Mouse (Mus musculus) spleen, postnatal 0 days (tissue): Measurements from ENCODE around the gene Dnaja3. TPM values are rescaled to one million over a fixed set of nuclear protein-coding genes. Genes with fewer than 3 reads are reported as not detected.

Experiments
- polyA plus RNA-seq: library from polyadenylated mRNA; unstranded; fragments of >200 nt; fragmentation: Nextera tagmentation; extraction: Ambion mirVana; gene quantifications from 2 replicates; pipeline ENCODE4 v1.2.1, GENCODE M21; 2015

Gene Dnaja3
- polyA plus RNA-seq, result 36.9 and 37.4 TPM in 2 replicates

DNA sequence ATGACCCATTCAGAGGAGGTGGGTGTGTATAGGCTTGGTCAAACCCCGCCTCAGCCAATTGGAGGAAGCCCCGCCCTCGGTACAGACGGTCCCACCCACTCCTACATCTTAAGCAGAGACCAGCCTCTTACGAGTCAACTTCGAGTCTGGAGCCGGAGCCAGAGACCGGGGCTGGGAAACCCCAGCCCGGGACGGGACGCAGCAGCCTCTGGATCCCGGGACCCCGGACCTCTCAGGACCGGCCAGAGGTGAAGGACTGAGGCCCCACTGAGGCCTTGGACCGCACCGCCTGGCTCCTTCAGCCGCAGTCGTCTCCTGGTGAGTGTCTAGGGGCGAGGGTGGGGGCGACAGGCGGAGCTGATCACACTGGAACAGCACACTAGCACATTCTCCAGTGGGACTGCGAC is at the start of gene Dnaja3, which contains the start of gene Vasn:
Dnaja3 (plus strand) TSS at position 159 of the 407 bp plus-strand sequence.
Vasn (plus strand) TSS at position 111 of the 407 bp plus-strand sequence.

DNA sequence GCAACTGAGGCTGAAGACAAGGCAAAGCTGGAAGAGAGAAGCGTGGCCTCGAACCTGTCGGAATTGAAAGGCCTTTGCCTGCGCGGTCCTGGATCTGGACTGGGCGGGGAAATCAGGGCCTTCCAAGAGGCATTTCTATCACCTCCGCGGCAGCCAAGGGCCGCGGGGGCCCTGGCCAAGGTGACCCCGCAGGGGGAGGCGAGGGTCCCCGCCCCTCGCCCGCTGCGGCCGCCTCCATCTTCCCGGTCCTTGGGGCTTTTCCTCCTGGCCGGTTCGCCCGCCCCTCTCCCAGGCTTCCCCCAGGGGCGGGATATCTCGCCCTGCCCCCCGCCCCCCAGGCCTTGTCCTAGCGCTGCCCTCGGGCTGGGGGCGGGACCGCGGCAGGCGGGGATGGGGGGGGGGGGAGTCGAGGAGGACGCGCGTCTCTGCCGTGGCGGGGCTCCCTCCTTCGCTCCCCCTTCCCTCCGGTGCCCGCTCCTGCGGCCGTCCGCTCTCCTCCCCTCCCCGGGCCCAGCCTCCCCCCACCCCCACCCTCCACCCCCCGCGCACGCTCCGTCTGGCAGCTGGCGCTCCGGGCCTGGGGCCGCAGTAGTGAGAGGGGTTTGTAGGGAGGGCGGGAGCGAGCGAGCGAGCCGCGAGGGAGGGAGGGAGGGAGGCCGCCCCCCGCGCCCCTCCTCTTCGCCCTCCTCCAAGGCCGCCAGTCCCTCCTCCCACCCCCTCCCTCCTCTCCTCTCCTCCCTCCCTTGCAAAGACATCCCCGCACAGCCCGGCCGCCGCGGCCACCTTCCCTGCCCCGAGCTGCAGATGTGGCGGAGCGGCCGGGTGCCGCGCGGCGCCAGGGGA is 45.6 kb upstream of the Dnaja3 start, which contains the start of gene Glis2:
Glis2 (plus strand) TSS at position 743 of the 843 bp plus-strand sequence.

GRCm38 (mm10) chr16:4624481-4625110 is 15.2 kb upstream of the Dnaja3 start, which contains the start of gene Pam16:
TSS of gene Pam16 (minus strand) at chr16:4624988.

GRCm38 (mm10) chr16:4679121-4680018 is 39.6 kb downstream of the Dnaja3 start, which contains the start of gene Coro7:
TSS of gene Coro7 (minus strand) at chr16:4679777.

GRCm38 (mm10) chr16:4718753-4719518 is 79.1 kb downstream of the Dnaja3 start, which contains the start of gene Nmral1:
TSS of gene Nmral1 (minus strand) at chr16:4719356.

DNA sequence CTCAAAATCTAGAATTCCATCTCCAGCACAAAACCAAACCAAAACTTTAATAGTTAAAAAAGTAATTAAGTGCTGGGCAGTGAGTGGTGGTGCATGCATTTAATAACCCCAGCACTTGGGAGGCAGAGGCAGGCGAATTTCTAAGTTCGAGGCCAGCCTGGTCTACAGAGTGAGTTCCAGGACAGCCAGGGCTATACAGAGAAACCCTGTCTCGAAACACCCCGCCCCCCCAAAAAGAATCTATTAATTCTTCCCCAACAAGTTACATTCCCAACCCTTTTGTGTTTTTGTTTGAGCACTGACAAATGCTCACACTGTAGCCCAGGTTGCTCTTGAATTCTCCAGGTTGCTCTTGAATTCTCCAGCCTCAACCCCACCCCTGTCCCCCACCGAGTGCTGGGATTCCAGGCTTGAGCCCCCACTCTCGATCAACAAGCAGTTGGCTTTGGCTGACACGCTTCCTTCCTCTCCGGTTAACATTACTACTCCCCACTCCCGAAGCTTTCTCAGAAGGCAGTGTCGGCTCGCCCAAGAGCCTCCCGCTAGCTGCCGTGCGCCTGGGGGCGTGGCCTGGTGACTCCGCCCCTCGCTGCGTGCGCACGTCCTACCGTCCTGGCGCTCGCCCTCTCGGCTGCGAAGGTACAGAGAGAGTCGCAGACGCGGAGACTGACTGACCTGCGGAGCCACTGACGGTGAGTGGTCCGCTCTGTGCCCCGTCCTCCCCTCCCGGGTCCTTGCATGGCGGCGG is 86.2 kb downstream of the Dnaja3 start, which contains the start of gene Hmox2:
Hmox2 (plus strand) TSS at position 582 of the 748 bp plus-strand sequence.

Other genes starting within 250 kb of the Dnaja3 start
- 0.83 and 0.96 TPM in 2 replicates for gene Adcy9, start 219.5 kb upstream of the Dnaja3 start, polyA plus RNA-seq
- gene Srl, start 98.2 kb upstream of the Dnaja3 start, polyA plus RNA-seq, result 1.5 and 2.0 TPM in 2 replicates
- 10.5 and 11.2 TPM in 2 replicates for gene Tfap4, start 80.1 kb upstream of the Dnaja3 start, polyA plus RNA-seq
- 9.8 and 10.2 TPM in 2 replicates for gene Glis2, start 45.3 kb upstream of the Dnaja3 start, polyA plus RNA-seq
- gene Pam16, start 15.0 kb upstream of the Dnaja3 start, polyA plus RNA-seq, result 66.8 and 69.2 TPM in 2 replicates
- gene Vasn, start within 50 bp of the Dnaja3 start, polyA plus RNA-seq, result 7.3 and 8.3 TPM in 2 replicates
- 15.3 and 24.0 TPM in 2 replicates for gene Coro7, start 39.8 kb downstream of the Dnaja3 start, polyA plus RNA-seq
- gene Nmral1, start 79.4 kb downstream of the Dnaja3 start, polyA plus RNA-seq, result 52.4 and 53.4 TPM in 2 replicates
- 33.7 and 40.2 TPM in 2 replicates for gene Hmox2, start 86.4 kb downstream of the Dnaja3 start, polyA plus RNA-seq
- 17.1 and 20.0 TPM in 2 replicates for gene Cdip1, start 150.3 kb downstream of the Dnaja3 start, polyA plus RNA-seq
- 0.15 and 0.16 TPM in 2 replicates for gene 4930562C15Rik, start 195.4 kb downstream of the Dnaja3 start, polyA plus RNA-seq
- 16.4 and 19.0 TPM in 2 replicates for gene Ubald1, start 240.3 kb downstream of the Dnaja3 start, polyA plus RNA-seq
- gene Mgrn1, start 246.3 kb downstream of the Dnaja3 start, polyA plus RNA-seq, result 19.1 and 26.0 TPM in 2 replicates